Mouse (Mus musculus): ENCODE data around the gene Sox5.

- TF ChIP-seq CTCF (IDR thresholded peaks at IDR 0.05; ENCODE audit: low read depth) (no peak), EP300 (IDR thresholded peaks at IDR 0.05; ENCODE audit: low read depth) (no peak)
Measured at GRCm38 (mm10) chr6:144457500-144457899, 324.3 kb downstream of the Sox5 start.

All from heart, postnatal 0 days (tissue).